In genomic region chr1:91844681-91845379, GRCm38 (mm10) we compare ENCODE assay signal across 11 mouse cellular contexts. TPM values are rescaled to one million over a fixed set of nuclear protein-coding genes. Genes with fewer than 3 reads are reported as not detected.
DNase-seq lines count a peak whose midpoint lies in the region; ATAC-seq lines count a peak whose summit lies in the region.
"Had no signal": no experiment of that assay in that cellular context is flagged by ENCODE, and none has a peak within 500 bp of the region (broad histone marks: within the 10 kb centered on the region; RNA-seq: fewer than 3 reads in every experiment).

No protein-coding gene starts in this region.

- peak; percentile 36 for ATAC-seq in kidney, embryonic 15.5 days (replicated peaks; ENCODE audit: low FRiP score)
- ATAC-seq in embryonic facial prominence, embryonic 11.5 days (replicated peaks; ENCODE audit: insufficient number of reproducible peaks, low FRiP score, low TSS enrichment, low read depth): peak; percentile 65
- ATAC-seq in stomach, embryonic 16.5 days (ENCODE audit: insufficient read depth, low FRiP score): 0 out of 2 replicates have a peak, but pooled peaks have one; percentile 14

- DNase-seq in kidney, adult 8-10 months: no peak
- peak; percentile 84 for DNase-seq in embryonic facial prominence, embryonic 11.5 days (ENCODE audit: low spot score)
- peak; percentile 78 for DNase-seq in limb, embryonic 10.5 days (ENCODE audit: low spot score)
- no peak for DNase-seq in spleen, adult 12 weeks (ENCODE audit: low spot score)
- DNase-seq in urinary bladder, postnatal 10 days (ENCODE audit: low spot score): no peak
- DNase-seq: adrenal gland, adult 2 months; cerebellum, adult 11 months; kidney, postnatal 36 days had no signal

- no peaks in the 10 kb centered on the region for H3K36me3 ChIP-seq in kidney, embryonic 15.5 days
- no peaks in the 10 kb centered on the region; the same call in 1 of the 2 replicates for H3K36me3 ChIP-seq in embryonic facial prominence, embryonic 11.5 days (replicated peaks; ENCODE audit: control insufficient read depth, insufficient read depth, low read depth, low read length)
- H3K36me3 ChIP-seq in limb, embryonic 10.5 days: peaks cover 47% of the 10 kb centered on the region
- H3K36me3 ChIP-seq in stomach, embryonic 16.5 days (ENCODE audit: control insufficient read depth, insufficient read depth, low read length): no peaks in the 10 kb centered on the region
- H3K36me3 ChIP-seq: heart, embryonic 12.5 days had no signal

- no peak overlapping the region for H3K4me3 ChIP-seq in kidney, embryonic 15.5 days (replicated peaks)
- no peak overlapping the region for H3K4me3 ChIP-seq in embryonic facial prominence, embryonic 11.5 days (ENCODE audit: low read depth, low read length)
- H3K4me3 ChIP-seq in limb, embryonic 10.5 days: no peak overlapping the region
- H3K4me3 ChIP-seq in stomach, embryonic 16.5 days (replicated peaks; ENCODE audit: low read length): no peak overlapping the region
- H3K4me3 ChIP-seq: heart, embryonic 12.5 days had no signal

- peaks cover 19% of the 10 kb centered on the region for H3K4me1 ChIP-seq in kidney, embryonic 15.5 days
- no peaks in the 10 kb centered on the region for H3K4me1 ChIP-seq in embryonic facial prominence, embryonic 11.5 days (ENCODE audit: control insufficient read depth, insufficient read depth, low read length)
- peaks cover 38% of the 10 kb centered on the region for H3K4me1 ChIP-seq in limb, embryonic 10.5 days
- peaks cover 5% of the 10 kb centered on the region for H3K4me1 ChIP-seq in stomach, embryonic 16.5 days (ENCODE audit: control insufficient read depth, insufficient read depth, low read length)

- no peaks in the 10 kb centered on the region for H3K9me3 ChIP-seq in kidney, embryonic 15.5 days (replicated peaks)
- H3K9me3 ChIP-seq in embryonic facial prominence, embryonic 11.5 days (replicated peaks; ENCODE audit: control insufficient read depth, low read length): no peaks in the 10 kb centered on the region
- H3K9me3 ChIP-seq in limb, embryonic 10.5 days (replicated peaks): no peaks in the 10 kb centered on the region
- no peaks in the 10 kb centered on the region for H3K9me3 ChIP-seq in stomach, embryonic 16.5 days (replicated peaks; ENCODE audit: control insufficient read depth, low read length)

- H3K4me2 ChIP-seq in kidney, embryonic 15.5 days: no peak overlapping the region
- no peak overlapping the region for H3K4me2 ChIP-seq in embryonic facial prominence, embryonic 11.5 days (ENCODE audit: low read depth, low read length)
- no peak overlapping the region for H3K4me2 ChIP-seq in stomach, embryonic 16.5 days (ENCODE audit: low read depth, low read length)
- H3K4me2 ChIP-seq: heart, embryonic 12.5 days had no signal

- 0 out of 2 replicates have a peak overlapping the region, but pooled peaks have one; percentile 47 for H3K27ac ChIP-seq in kidney, embryonic 15.5 days
- peak overlapping the region; percentile 79 for H3K27ac ChIP-seq in embryonic facial prominence, embryonic 11.5 days (replicated peaks; ENCODE audit: low read depth, low read length)
- peak overlapping the region; percentile 79 for H3K27ac ChIP-seq in limb, embryonic 10.5 days
- no peak overlapping the region for H3K27ac ChIP-seq in stomach, embryonic 16.5 days (ENCODE audit: low read length)

- 40% methylated on average over 8 of the region's 8 CpGs for WGBS in kidney, embryonic 15.5 days
- 37% methylated on average over 8 of the region's 8 CpGs for WGBS in embryonic facial prominence, embryonic 11.5 days
- 37% methylated on average over 8 of the region's 8 CpGs for WGBS in limb, embryonic 10.5 days
- 55% methylated on average over 8 of the region's 8 CpGs for WGBS in stomach, embryonic 16.5 days

- 0 out of 2 replicates have a peak, but pooled peaks cover 3% of the 10 kb centered on the region for H3K27me3 ChIP-seq in kidney, embryonic 15.5 days
- H3K27me3 ChIP-seq in embryonic facial prominence, embryonic 11.5 days (ENCODE audit: control insufficient read depth, insufficient read depth, low read length): no peaks in the 10 kb centered on the region
- no peaks in the 10 kb centered on the region for H3K27me3 ChIP-seq in limb, embryonic 10.5 days (ENCODE audit: low read depth, poor library complexity, severe bottlenecking)
- no peaks in the 10 kb centered on the region for H3K27me3 ChIP-seq in stomach, embryonic 16.5 days (ENCODE audit: control insufficient read depth, insufficient read depth, low read length)
- H3K27me3 ChIP-seq: heart, embryonic 12.5 days had no signal

- no peak overlapping the region for H3K9ac ChIP-seq in kidney, embryonic 15.5 days
- H3K9ac ChIP-seq in embryonic facial prominence, embryonic 11.5 days (replicated peaks; ENCODE audit: low read length): no peak overlapping the region
- no peak overlapping the region for H3K9ac ChIP-seq in stomach, embryonic 16.5 days (ENCODE audit: low read length)
- H3K9ac ChIP-seq: heart, embryonic 12.5 days had no signal

RNA-seq across cellular contexts. Expression of gene Twist2, which starts 43.6 kb away (rescaled TPM):
- 6.9 and 8.9 TPM in 2 replicates for polyA plus RNA-seq in kidney, embryonic 15.5 days (2015; fragmentation: Nextera tagmentation; extraction: Ambion mirVana)
- polyA plus RNA-seq in embryonic facial prominence, embryonic 11.5 days (2014; fragmentation: Nextera tagmentation; extraction: Ambion mirVana): 52.3 and 59.4 TPM in 2 replicates
- 40.2 and 47.3 TPM in 2 replicates for polyA plus RNA-seq in limb, embryonic 10.5 days (2016; fragmentation: Nextera tagmentation; extraction: Ambion mirVana)
- polyA plus RNA-seq in stomach, embryonic 16.5 days (2015; fragmentation: Nextera tagmentation; extraction: Ambion mirVana): 7.0 and 8.1 TPM in 2 replicates

Comparison
In these comparisons a context has a peak if more than half of its experiments do, and no peak if none do; other contexts are left out.
1. ATAC-seq: peak in every context shown above with its lines; median percentile 65 in embryonic facial prominence, embryonic 11.5 days; 36 in kidney, embryonic 15.5 days; 14 in stomach, embryonic 16.5 days.
2. DNase-seq: peak in embryonic facial prominence, embryonic 11.5 days (single experiment) and limb, embryonic 10.5 days (single experiment); none in kidney, adult 8-10 months (0 of 2), spleen, adult 12 weeks (single experiment) and urinary bladder, postnatal 10 days (single experiment).